Mouse (Mus musculus): Measurements from ENCODE around the gene Lrrc39.

DNA sequence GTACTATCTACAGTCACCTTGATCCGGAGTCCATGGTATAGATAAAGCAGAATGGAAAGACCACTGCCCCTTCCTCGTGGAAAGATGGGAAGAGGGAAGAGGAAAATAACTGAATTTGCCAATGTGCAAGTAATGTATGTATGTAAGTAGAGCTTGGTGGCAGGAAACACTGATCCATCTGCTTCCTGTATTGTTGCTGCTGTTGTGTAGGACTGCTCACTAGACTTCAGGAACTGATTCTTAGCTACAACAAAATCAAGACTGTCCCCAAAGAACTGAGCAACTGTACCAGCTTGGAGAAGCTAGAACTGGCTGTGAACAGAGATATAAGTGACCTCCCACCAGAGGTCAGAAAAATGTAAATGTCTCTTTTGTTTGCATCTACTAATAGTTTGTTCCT, 7.9 kb downstream of the Lrrc39 start:
- TF ChIP-seq CTCF (IDR thresholded peaks at IDR 0.05; ENCODE audit: control insufficient read depth, insufficient read depth, insufficient replicate concordance, low read depth, low read length) (no peak), POLR2A (IDR thresholded peaks at IDR 0.05; ENCODE audit: control insufficient read depth, low read depth, low read length) (no peak)

Data from testis, adult 2 months (tissue).